Mouse (Mus musculus): ENCODE measurements around the gene Actrt3.
"Not testable (repeated sequence)": the region's sequence is repeated elsewhere in the genome, so short reads cannot be mapped to it uniquely, and the experiment has no call there.

Gene Actrt3

GRCm38 (mm10) chr3:30573549-30573948, 26.2 kb downstream of the Actrt3 start:
- no peak for DNase-seq (ENCODE audit: low read depth, low spot score)

GRCm38 (mm10) chr3:30566333-30566732, 33.4 kb downstream of the Actrt3 start:
- DNase-seq (ENCODE audit: low read depth, low spot score), result not testable (repeated sequence)

- DNase-seq (ENCODE audit: low read depth, low spot score), result no peak
These were observed 38.9 kb downstream of the Actrt3 start for GRCm38 (mm10) chr3:30560677-30561314.

GRCm38 (mm10) chr3:30553741-30554140, 46.0 kb downstream of the Actrt3 start:
- no peak for DNase-seq (ENCODE audit: low read depth, low spot score)

GRCm38 (mm10) chr3:30550218-30550617, 49.5 kb downstream of the Actrt3 start:
- no peak for DNase-seq (ENCODE audit: low read depth, low spot score)

GRCm38 (mm10) chr3:30548928-30549327, 50.8 kb downstream of the Actrt3 start:
- DNase-seq (ENCODE audit: low read depth, low spot score), result no peak

- DNase-seq (ENCODE audit: low read depth, low spot score), result no peak
These were observed 51.8 kb downstream of the Actrt3 start, which contains the start of gene Mecom for GRCm38 (mm10) chr3:30547908-30548307. TSS of gene Mecom (minus strand) at chr3:30548008.
